Mouse (Mus musculus) stomach, embryonic 14.5 days (tissue): ENCODE measurements around the gene Kcne1. TPM values are rescaled to one million over a fixed set of nuclear protein-coding genes. Genes with fewer than 3 reads are reported as not detected.

Experiments
- ATAC-seq: fragments of 200-750 bp; cut with Nextera tagmentation; 2 replicates; pipeline ENCODE4 v1.8.0; 2017; ENCODE audit warnings: low read depth, moderate TSS enrichment; ENCODE audit not compliant: insufficient number of reproducible peaks, insufficient read depth, low FRiP score
- H3K27ac ChIP-seq: fragments of 300-500 bp; sonication (generic); 2 replicates; pipeline ENCODE4 v1.5.1; 2014; ENCODE audit warnings: mild to moderate bottlenecking, low read length, moderate library complexity, mixed read lengths
- H3K27me3 ChIP-seq: fragments of 300-500 bp; sonication (generic); 2 replicates; pipeline ENCODE4 v1.6.1; 2014; ENCODE audit warnings: low read length, control low read depth, mixed read lengths; ENCODE audit not compliant: control insufficient read depth, insufficient read depth
- H3K36me3 ChIP-seq: fragments of 300-500 bp; sonication (generic); 2 replicates; pipeline ENCODE4 v1.6.1; 2014; ENCODE audit warnings: mild to moderate bottlenecking, control low read depth, low read length, moderate library complexity, mixed read lengths; ENCODE audit not compliant: control insufficient read depth, insufficient read depth
- H3K4me1 ChIP-seq: fragments of 300-500 bp; sonication (generic); 2 replicates; pipeline ENCODE4 v1.6.1; 2014; ENCODE audit warnings: low read length, control low read depth, mixed read lengths; ENCODE audit not compliant: control insufficient read depth, insufficient read depth
- H3K4me2 ChIP-seq: fragments of 300-500 bp; sonication (generic); replicated peaks from 2 replicates; pipeline ENCODE4 v1.6.1; 2014; ENCODE audit warnings: low read depth, low read length, control low read depth
- H3K4me3 ChIP-seq: fragments of 300-500 bp; sonication (generic); 2 replicates; pipeline ENCODE4 v1.5.1; 2014; ENCODE audit warnings: low read depth, low read length, control low read depth
- H3K9ac ChIP-seq: fragments of 300-500 bp; sonication (generic); replicated peaks from 2 replicates; pipeline ENCODE4 v1.6.1; 2014; ENCODE audit warnings: low read depth, mild to moderate bottlenecking, control low read depth, low read length, moderate library complexity, mixed read lengths
- H3K9me3 ChIP-seq: fragments of 300-500 bp; sonication (generic); 2 replicates; pipeline ENCODE4 v1.6.1; 2016; ENCODE audit warnings: low read depth, low read length, control low read depth; ENCODE audit not compliant: control insufficient read depth
- WGBS: fragments of 180-500 bp; shearing (Covaris S2); extraction: QIAGEN DNeasy Blood & Tissue Kit; methylation state at CpG from one replicate; pipeline ENCODE4 v1.1.7; 2014; 5-methylcytosine and 5-hydroxymethylcytosine counted together
- polyA plus RNA-seq: library from polyadenylated mRNA; unstranded; fragments of >200 nt; fragmentation: Nextera tagmentation; extraction: Ambion mirVana; gene quantifications from 2 replicates; pipeline ENCODE4 v1.2.1, GENCODE M21; 2014

Kcne1 gene
- polyA plus RNA-seq: 0.07 and 0.77 TPM in 2 replicates

DNA sequence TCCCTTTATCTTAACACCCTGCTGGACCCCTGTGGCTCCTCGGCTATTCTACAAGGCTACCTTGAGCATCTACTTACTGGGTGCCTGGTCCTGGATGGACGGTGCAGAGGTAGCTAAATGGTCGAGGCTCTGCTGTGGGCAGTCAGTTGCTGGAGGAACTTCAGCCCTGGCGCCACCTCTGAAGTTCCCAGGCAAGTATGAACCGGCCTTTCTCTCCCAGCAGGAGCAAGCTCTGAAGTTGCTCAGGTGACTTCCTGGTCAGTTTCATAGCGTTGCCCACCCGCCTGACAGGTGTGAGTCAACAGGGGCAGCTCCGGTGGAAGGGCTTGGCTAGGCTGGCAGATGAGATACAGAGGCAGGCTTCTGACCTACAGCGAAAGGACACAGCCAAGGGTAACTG lies at the start of gene Kcne1:
TSS of gene Kcne1 (minus strand) at position 240 of the 400 bp plus-strand sequence.
- no peak within 1 kb of the TSS; the same call in 1 of the 2 replicates for H3K4me2 ChIP-seq
- ATAC-seq: no peak

DNA sequence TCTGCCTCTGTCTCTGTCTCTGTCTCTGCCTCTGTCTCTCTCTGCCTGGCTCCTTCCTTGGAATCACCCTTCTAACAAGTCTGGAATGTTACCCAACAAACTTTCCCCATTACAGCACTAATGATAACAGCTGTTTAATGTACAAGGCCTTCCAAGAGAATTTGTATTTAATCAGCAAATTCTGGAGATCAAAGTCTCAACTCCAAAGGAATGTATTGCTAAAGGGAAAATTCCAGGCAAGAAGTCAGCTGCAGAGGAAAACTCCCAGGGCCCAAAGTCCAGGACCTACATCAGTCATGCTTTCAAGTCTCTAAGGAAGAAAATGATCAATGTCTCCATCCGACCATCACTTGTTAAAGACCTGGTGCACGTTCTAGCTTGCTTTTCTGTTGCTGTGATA lies 48.6 kb upstream of the Kcne1 start:
- no peaks in the 10 kb centered on the region for H3K36me3 ChIP-seq
- H3K9ac ChIP-seq: no peak overlapping the region
- H3K27ac ChIP-seq: no peak overlapping the region
- no peak for ATAC-seq
- peaks cover 16% of the 10 kb centered on the region for H3K4me1 ChIP-seq
- no peak overlapping the region for H3K4me2 ChIP-seq
- 31% methylated on average over 2 of the region's 2 CpGs for WGBS
- no peak overlapping the region for H3K4me3 ChIP-seq
- no peaks in the 10 kb centered on the region for H3K9me3 ChIP-seq
- H3K27me3 ChIP-seq: no peaks in the 10 kb centered on the region

More for the DNA sequence above, at the start of gene Kcne1:
- Histone ChIP-seq H3K27ac (no peak within 1 kb of the TSS), H3K4me1 (no peaks in the 10 kb centered on the region; the same call in 1 of the 2 replicates), H3K27me3 (no peaks in the 10 kb centered on the region), H3K36me3 (no peaks in the 10 kb centered on the region), H3K4me3 (no peak within 1 kb of the TSS), H3K9me3 (no peaks in the 10 kb centered on the region), H3K9ac (no peak within 1 kb of the TSS)
- 49% methylated on average over 9 of the region's 9 CpGs for WGBS

DNA sequence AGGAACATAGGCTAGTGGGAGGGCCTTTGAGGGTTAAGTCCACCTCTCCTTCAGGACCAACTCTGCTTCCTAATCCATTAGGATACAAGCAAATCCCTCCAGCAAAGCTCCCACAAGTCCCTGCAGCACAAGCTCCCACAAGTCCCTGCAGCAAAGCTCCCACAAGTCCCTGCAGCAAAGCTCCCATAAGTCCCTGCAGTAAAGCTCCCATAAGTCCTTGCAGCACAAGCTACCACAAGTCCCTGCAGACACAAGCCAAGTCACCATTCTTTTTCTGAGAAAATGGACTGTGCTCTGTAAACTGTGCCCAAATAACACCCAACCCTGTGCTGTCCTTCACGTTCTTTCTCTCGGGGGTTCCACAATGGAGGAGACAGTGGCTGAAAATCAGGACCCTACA lies 44.9 kb upstream of the Kcne1 start:
- Histone ChIP-seq H3K4me1 (peaks cover 33% of the 10 kb centered on the region), H3K4me3 (no peak overlapping the region), H3K36me3 (no peaks in the 10 kb centered on the region), H3K9ac (no peak overlapping the region), H3K4me2 (no peak overlapping the region), H3K27me3 (no peaks in the 10 kb centered on the region), H3K27ac (no peak overlapping the region), H3K9me3 (no peaks in the 10 kb centered on the region)
- ATAC-seq: no peak
- 94% methylated on average over 2 of the region's 2 CpGs for WGBS

DNA sequence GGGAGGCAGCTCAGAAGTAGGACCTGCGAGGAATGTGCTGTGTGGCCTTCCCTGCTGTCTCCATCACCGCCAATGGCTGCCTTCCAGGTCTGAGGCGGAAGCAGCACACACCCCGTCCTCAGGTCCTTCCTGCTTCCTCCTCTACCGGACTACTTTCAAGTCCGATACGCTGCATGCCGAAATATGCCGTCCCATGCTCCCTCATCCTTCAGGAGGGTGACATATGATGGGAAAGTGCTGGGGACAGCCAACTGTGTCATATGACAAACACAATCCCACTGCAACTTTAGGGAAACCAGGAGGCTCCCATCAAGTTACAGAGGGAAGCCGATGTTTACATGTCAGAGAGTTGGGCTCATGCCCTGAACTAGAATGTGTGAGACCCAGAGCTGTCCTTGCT lies 43.8 kb upstream of the Kcne1 start:
- Histone ChIP-seq H3K9ac (no peak overlapping the region), H3K27me3 (no peaks in the 10 kb centered on the region), H3K36me3 (no peaks in the 10 kb centered on the region), H3K4me1 (peaks cover 42% of the 10 kb centered on the region), H3K4me3 (no peak overlapping the region), H3K4me2 (no peak overlapping the region), H3K9me3 (no peaks in the 10 kb centered on the region), H3K27ac (peak overlapping the region; percentile 55; the same call in 1 of the 2 replicates)
- 47% methylated on average over 10 of the region's 10 CpGs for WGBS
- no peak for ATAC-seq

DNA sequence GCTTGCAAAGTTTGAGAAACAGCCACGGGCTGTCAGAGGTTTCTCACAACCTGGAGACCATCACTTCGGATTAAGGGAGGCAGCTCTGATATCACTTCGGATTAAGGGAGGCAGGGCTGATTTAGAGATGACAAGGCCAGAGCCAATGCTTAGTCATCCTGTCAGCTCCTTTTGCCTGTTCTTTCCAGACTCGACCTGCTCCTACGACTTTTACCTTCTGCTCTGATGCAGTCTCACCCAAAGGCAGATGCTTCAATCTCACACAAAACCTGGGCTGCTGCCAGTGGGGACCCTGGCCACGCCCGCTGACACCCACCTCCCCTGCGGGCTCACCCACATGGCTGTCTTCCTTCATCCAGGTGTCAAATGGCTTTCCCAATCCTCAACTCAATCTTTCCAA lies 42.9 kb upstream of the Kcne1 start:
- WGBS: 23% methylated on average over 8 of the region's 8 CpGs
- H3K4me2 ChIP-seq: no peak overlapping the region
- H3K36me3 ChIP-seq: no peaks in the 10 kb centered on the region
- H3K27ac ChIP-seq: peak overlapping the region; percentile 55; the same call in 1 of the 2 replicates
- no peaks in the 10 kb centered on the region for H3K9me3 ChIP-seq
- H3K27me3 ChIP-seq: no peaks in the 10 kb centered on the region
- peak overlapping the region; percentile 15; the same call in 1 of the 2 replicates for H3K9ac ChIP-seq
- no peak overlapping the region for H3K4me3 ChIP-seq
- peaks cover 47% of the 10 kb centered on the region for H3K4me1 ChIP-seq
- ATAC-seq: no peak

DNA sequence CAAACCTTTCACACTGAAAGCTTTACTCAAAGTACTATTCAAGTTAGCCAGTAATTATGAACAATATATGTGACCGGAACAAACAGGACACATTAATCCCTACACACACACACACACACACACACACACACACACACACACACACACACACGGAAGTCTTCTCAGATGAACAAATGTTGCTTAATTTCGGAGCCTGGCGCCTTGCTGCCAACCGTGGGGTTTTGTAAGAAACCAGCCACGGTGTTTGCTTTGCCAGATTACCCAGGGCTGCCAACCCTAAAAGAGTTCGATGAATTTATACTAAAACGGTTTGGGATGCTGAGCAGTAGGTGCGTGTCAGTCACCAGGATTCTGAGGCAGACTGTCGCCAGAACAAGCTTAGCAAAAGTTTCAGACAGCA lies 41.9 kb upstream of the Kcne1 start:
- 51% methylated on average over 10 of the region's 10 CpGs for WGBS
- Histone ChIP-seq H3K4me2 (no peak overlapping the region), H3K27ac (no peak overlapping the region), H3K9ac (no peak overlapping the region), H3K9me3 (no peaks in the 10 kb centered on the region), H3K4me3 (no peak overlapping the region), H3K27me3 (no peaks in the 10 kb centered on the region), H3K36me3 (peaks cover 9% of the 10 kb centered on the region), H3K4me1 (peaks cover 47% of the 10 kb centered on the region)
- ATAC-seq: no peak

DNA sequence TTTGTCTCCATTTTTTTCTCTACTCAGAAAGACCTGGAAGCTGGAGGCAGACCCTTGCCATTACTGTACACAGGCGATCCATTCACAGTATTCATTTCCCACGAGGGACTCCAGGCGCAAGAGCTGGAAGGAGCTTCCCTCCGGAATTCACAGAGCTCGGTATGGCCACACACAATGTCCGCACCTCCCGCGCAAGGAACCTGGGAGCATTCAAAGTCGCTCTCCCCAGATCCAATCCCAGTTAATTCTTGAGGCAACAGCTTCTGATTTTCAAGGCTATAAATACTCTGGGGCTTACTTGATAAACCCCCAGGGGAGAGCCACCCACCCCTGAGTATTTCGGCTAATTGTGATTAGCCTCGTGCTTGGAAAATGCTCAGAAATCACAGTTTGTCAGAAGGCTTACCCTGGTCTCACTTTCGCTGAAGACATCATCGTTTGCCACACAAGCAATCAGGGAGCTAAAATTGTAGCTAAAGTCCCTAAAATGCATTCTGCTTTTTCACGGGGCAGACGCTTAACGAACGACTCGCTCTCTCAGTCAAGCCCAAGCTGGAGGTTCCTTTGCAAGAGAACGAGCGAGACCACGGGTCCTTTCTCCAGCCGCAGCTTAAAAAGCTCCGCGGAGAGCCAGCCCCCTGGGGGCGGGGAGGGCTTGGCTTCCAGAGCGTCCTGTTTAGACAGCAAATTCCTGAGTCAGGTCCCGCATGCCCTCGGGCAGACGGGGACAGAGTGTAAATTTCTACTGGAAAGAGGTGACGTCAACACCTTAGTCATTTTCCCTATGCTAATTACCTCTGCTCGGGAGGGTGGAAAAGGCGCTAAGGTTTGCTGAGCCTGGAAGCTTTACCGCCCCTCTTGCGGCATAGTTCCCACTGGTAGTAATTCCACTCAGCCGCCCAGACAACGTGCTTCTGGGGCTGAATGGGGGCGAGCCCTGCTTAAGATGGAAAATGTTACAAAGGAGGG lies 40.5 kb upstream of the Kcne1 start:
- WGBS: under 1% methylated on average over 37 of the region's 37 CpGs
- peak overlapping the region; percentile 37 for H3K4me3 ChIP-seq
- peak overlapping the region; percentile 77 for H3K4me2 ChIP-seq
- peaks cover 47% of the 10 kb centered on the region for H3K4me1 ChIP-seq
- peak; percentile 85 for ATAC-seq
- peak overlapping the region; percentile 52; the same call in 1 of the 2 replicates for H3K27ac ChIP-seq
- peaks cover 15% of the 10 kb centered on the region for H3K36me3 ChIP-seq
- H3K9me3 ChIP-seq: no peaks in the 10 kb centered on the region
- H3K9ac ChIP-seq: peak overlapping the region; percentile 2; the same call in 1 of the 2 replicates
- H3K27me3 ChIP-seq: no peaks in the 10 kb centered on the region

DNA sequence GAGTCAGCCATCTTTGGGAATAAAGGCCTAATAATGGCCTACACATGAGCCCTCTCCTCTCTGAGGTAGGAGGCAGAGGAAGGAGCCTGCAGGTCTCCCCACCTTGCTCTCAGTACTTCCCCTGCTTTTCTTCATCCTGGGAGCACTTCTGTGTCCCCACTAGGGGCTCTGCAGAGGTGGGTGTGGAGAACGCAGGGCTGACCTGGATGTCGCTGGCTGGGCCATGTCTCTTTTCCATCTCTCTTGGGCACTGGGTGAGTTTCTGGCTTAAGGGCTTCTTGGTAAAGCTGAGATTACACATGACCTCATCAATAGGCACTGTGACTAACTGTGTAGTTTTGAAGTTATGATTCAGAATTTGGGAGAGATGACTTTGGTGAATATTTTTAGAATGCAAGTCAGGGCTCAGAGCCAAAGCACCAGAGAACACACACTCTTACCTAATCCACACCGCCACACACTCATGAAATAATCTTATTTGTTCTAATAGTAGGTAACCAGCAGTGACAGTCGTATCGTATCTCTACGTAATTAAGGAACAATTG lies 39.4 kb upstream of the Kcne1 start:
- H3K9ac ChIP-seq: no peak overlapping the region
- H3K4me2 ChIP-seq: peak overlapping the region; percentile 77
- peaks cover 46% of the 10 kb centered on the region for H3K4me1 ChIP-seq
- no peaks in the 10 kb centered on the region for H3K27me3 ChIP-seq
- 64% methylated on average over 6 of the region's 6 CpGs for WGBS
- ATAC-seq: no peak
- peaks cover 15% of the 10 kb centered on the region for H3K36me3 ChIP-seq
- H3K4me3 ChIP-seq: peak overlapping the region; percentile 37; the same call in 1 of the 2 replicates
- no peaks in the 10 kb centered on the region for H3K9me3 ChIP-seq
- no peak overlapping the region for H3K27ac ChIP-seq
